Mouse (Mus musculus) megakaryocyte, adult 5-6 weeks (primary cell): Measurements from ENCODE around the gene Gm17402. TPM values are rescaled to one million over a fixed set of nuclear protein-coding genes. Genes with fewer than 3 reads are reported as not detected.

Source experiments
- ATAC-seq: 2 replicates; pipeline ENCODE4 v1.8.0; 2016; ENCODE audit warnings: mild to moderate bottlenecking, inconsistent platforms; ENCODE audit not compliant: poor library complexity, severe bottlenecking
- total RNA-seq, 2 experiments: library from RNA; stranded (forward) in 1 of 2; stranded (reverse) in 1 of 2; fragments of 153-499, 151-499 nt in 1 of 2; fragments of 221-1000, 200-1000 nt in 1 of 2; gene quantifications; 2 replicates each; pipeline versions ENCODE4 v1.2.3 to v1.2.4; 2015 to 2017

Gm17402 gene
- not detected in 2 replicates for total RNA-seq (2015)
- total RNA-seq (2017) = not detected in 2 replicates

- no peak for ATAC-seq
Observed at GRCm38 (mm10) chr3:67375063-67375462, at the start of gene Gm17402. Gm17402 (minus strand) TSS chr3:67375163.

- ATAC-seq = no peak
Observed at GRCm38 (mm10) chr3:67378215-67378614, 3.3 kb upstream of the Gm17402 start.

GRCm38 (mm10) chr3:67374360-67374778 lies 594 bp downstream of the Gm17402 start:
- ATAC-seq = no peak

GRCm38 (mm10) chr3:67373872-67374271 lies 1.1 kb downstream of the Gm17402 start, which contains the start of gene Mlf1:
Mlf1 (plus strand) TSS chr3:67374097.
- ATAC-seq = peak; percentile 91

DNA sequence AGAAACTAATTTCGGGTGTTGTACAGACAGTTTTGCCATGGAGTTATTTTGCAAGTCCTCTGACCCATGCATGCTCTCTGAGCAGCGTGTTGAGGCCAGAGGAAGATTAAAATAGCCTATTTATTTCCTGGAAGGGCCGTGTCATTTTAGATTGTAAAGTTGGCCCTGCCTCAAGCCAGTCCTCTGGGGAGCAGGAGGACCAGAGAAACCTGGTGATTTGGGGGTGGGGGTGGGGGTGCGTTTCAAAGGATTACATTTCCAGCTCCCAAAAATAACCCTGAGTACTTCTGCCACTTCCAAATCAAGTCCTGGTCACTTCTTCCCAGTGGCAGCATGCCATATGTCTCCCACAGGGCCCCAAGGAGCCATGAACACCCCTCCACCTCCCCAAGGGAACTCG lies 2.2 kb downstream of the Gm17402 start:
- ATAC-seq = no peak

DNA sequence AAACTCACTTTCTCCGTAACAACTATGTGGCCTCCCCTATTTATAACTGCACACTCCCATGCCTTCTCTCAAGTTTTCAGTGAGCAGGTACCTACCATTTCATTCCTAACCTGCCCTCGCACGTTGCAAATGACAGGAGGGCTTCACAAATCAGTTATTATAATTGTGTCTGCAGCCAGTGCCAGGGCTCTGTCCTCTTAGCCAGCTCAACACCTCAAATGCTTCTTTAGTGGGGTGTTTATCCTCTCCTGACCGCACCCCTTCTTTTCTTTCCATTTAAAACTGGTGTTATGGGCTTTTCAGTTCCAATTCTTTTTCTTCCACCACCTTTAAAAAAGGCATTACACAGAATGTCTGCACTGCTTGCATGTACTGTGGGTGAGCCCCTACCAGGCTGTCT lies 2.8 kb downstream of the Gm17402 start:
- ATAC-seq = no peak

GRCm38 (mm10) chr3:67369407-67370079 lies 5.4 kb downstream of the Gm17402 start:
- no peak for ATAC-seq

GRCm38 (mm10) chr3:67367481-67367880 lies 7.5 kb downstream of the Gm17402 start:
- no peak for ATAC-seq

DNA sequence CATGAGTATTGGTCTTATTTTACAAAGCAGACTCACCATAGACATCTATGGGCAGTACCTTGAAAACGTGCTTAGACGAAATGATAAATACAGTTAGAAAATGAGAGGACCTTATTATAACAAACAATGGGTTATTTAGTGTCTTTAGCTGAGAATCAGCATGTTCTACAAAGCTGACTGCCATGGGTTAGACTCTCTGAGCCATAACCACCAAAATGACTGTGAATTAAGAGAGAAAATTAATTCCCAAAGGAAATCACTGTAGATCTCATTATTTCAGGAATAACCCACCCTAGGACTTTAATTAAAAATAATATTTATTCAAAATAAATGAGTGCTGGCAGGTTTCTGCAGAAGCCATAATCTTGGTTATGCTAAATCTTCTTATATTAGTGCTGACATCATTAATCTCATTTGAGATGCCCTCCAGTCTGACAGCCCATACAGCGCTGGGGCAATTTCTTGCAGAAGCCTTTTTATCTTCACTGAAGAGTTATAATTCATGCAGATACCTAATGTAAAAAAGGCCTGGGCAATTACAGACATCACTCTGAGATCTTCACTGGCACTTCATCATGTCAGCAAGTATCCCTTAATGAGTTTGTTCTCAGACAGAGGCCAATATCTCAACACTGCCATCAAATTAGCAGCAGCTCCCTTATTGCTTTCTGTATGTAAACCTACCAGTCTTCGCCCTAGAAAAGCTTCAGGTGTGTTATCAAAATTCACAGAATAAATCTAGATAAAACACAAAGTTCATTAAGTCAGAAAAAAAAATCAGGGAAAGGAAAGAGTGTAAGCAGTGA lies 8.7 kb downstream of the Gm17402 start:
- ATAC-seq = no peak

DNA sequence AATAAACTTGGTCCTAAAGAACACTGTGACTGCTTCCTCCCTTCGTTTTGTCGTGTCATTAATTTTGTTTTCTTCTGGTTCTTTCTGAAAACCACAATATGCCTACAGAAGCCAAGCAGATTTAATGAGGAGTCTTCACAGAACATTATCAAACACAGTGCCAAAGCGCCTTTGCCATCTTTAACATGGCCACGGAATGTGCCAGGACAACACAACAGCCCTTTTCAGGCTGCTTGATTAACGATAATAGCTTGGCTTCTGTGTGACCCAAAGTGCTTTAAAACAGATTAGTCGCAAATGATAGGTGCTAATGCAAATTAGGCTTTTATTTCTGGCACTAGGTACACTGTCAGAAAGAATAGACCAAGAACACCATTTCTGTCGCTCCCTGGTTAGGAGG lies 16.6 kb downstream of the Gm17402 start:
- no peak for ATAC-seq

DNA sequence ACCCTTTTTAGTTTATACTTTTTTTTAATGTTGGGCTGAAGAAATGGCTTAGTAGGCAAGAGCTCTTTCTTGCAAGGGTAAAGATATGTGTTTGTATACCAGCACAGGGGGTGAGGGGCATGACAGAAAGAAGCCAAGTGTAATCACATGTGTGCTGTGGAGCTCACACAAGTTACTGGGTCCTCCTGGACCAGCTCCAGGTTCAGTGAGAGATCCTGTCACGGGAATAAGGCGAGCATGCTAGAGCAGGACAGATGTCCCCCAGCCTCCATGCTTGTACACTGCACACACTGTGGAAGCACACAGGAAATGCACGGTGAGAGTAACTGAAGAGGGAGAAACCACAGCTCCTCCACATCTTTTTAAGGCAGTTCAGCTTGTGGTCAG lies 22.2 kb downstream of the Gm17402 start:
- ATAC-seq = no peak

GRCm38 (mm10) chr3:67352128-67352762 lies 22.7 kb downstream of the Gm17402 start:
- peak; percentile 74 for ATAC-seq

DNA sequence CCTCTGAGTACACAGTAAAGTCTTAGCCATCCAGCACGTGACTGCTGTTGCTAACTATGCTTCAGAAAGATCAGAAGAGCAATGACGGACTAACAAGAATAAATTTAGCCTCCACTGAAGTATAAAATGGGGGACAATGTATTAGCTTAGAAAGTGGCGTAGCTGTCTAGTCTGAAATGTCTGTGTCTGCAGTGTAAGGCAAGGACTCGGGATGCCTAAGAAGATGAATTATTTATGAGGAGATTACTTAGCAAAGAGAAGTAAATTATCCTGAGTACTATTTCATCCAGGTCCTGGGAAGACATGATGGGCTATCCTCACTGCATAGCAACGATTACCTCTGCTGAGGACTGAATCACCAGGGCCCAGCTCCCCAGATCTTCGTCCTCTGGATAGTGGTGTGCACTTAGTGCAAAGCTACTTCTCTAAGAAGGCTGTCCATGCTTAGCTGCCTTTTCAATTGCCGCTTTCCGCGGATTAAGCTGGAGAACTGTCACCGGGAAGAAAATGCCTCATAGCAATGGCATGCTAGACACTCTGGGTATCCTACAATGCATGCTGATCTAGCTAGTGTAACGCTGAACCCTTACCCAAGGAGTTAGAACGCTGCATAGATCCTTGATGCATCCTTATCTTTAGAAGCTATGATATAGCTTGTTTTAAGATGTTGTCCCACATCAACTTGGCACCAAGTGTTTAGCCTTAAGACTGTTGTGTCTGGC lies 23.4 kb downstream of the Gm17402 start:
- no peak for ATAC-seq

DNA sequence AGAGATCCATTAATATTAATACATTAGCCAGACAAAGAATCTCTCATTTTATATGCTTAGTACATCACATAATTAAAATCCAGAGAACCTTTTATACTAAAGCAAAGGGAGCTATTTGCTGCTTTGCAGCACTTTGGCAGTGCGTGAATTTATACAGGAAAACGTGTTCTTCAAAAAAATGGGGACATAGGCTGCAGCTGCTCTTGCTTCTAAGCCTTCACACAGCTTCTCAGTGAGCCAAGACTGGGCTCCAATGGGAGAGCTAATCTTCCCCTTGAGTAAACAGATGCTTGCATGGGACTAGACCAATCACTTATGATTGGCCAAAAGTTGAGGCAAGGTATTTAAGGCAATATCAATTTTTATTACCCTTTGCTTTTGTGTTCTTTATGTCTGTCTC lies 28.3 kb downstream of the Gm17402 start:
- ATAC-seq = no peak

- peak; percentile 66 for ATAC-seq
Observed at GRCm38 (mm10) chr3:67344599-67344998, 30.4 kb downstream of the Gm17402 start.

GRCm38 (mm10) chr3:67343004-67343662 lies 31.8 kb downstream of the Gm17402 start:
- ATAC-seq = no peak

- no peak for ATAC-seq
Observed at GRCm38 (mm10) chr3:67340921-67341320, 34.0 kb downstream of the Gm17402 start.

GRCm38 (mm10) chr3:67339558-67339957 lies 35.4 kb downstream of the Gm17402 start:
- no peak for ATAC-seq

- no peak for ATAC-seq
Observed at GRCm38 (mm10) chr3:67322422-67322821, 52.5 kb downstream of the Gm17402 start.
